Mouse (Mus musculus) testis, adult 2 months (tissue): ENCODE measurements at regions not wholly inside any gene's neighbourhood (a gene's known extent, or its start where the extent isn't known, plus 50 kb on each side); places are given as distances from the start of the nearest gene placed in this dataset.

Experiments used
- CTCF ChIP-seq: fragments of 200-500 bp; IDR thresholded peaks from 2 replicates; pipeline ENCODE4 v1.5.1; 2012; ENCODE audit warnings: low read depth, mild to moderate bottlenecking, inconsistent platforms, low read length, moderate library complexity; ENCODE audit not compliant: control insufficient read depth, insufficient read depth, insufficient replicate concordance
- POLR2A ChIP-seq: fragments of 200-500 bp; IDR thresholded peaks from 2 replicates; pipeline ENCODE4 v1.6.1; 2012; ENCODE audit warnings: low read depth, mild to moderate bottlenecking, inconsistent platforms, low read length, moderate library complexity; ENCODE audit not compliant: control insufficient read depth

GRCm38 (mm10) chr17:61960017-61960813 lies 920.9 kb downstream of the Efna5 start:
- TF ChIP-seq POLR2A (no peak), CTCF (no peak)
